Mouse (Mus musculus): Measurements from ENCODE around the gene Fgf5. TPM values are rescaled to one million over a fixed set of nuclear protein-coding genes. Genes with fewer than 3 reads are reported as not detected.

Fgf5 gene
- polyA plus RNA-seq, 1 experiment from 2014 or later: 0.88 TPM

- no peak for DNase-seq
- H3K4me3 ChIP-seq (ENCODE audit: low read depth, low read length): no peak overlapping the region
- no peaks in the 10 kb centered on the region for H3K36me3 ChIP-seq (ENCODE audit: insufficient read depth)
- 55% methylated on average over 4 of the region's 4 CpGs for WGBS
- no peak for ATAC-seq (ENCODE audit: insufficient read depth)
- no peaks in the 10 kb centered on the region for H3K9me3 ChIP-seq (ENCODE audit: low read depth, low read length)
- no peak overlapping the region for H3K27ac ChIP-seq (ENCODE audit: low read depth)
- no peak overlapping the region for H3K4me2 ChIP-seq
- no peaks in the 10 kb centered on the region for H3K4me1 ChIP-seq (ENCODE audit: insufficient read depth)
- H3K27me3 ChIP-seq (ENCODE audit: insufficient read depth, low read length): no peaks in the 10 kb centered on the region
- no peak overlapping the region for H3K9ac ChIP-seq
- TF ChIP-seq CTCF (IDR thresholded peaks at IDR 0.05; ENCODE audit: low read depth): no peak
Observed at GRCm38 (mm10) chr5:98305673-98306072, 51.7 kb downstream of the Fgf5 start.

- H3K9ac ChIP-seq: no peak overlapping the region
- WGBS: 29% methylated on average over 9 of the region's 9 CpGs
- no peaks in the 10 kb centered on the region for H3K36me3 ChIP-seq (ENCODE audit: insufficient read depth)
- no peak overlapping the region for H3K4me2 ChIP-seq
- H3K27me3 ChIP-seq (ENCODE audit: insufficient read depth, low read length): no peaks in the 10 kb centered on the region
- no peak overlapping the region for H3K4me3 ChIP-seq (ENCODE audit: low read depth, low read length)
- TF ChIP-seq CTCF (IDR thresholded peaks at IDR 0.05; ENCODE audit: low read depth): no peak
- H3K4me1 ChIP-seq (ENCODE audit: insufficient read depth): no peaks in the 10 kb centered on the region
- DNase-seq: peak; percentile 40
- H3K27ac ChIP-seq (ENCODE audit: low read depth): no peak overlapping the region
- H3K9me3 ChIP-seq (ENCODE audit: low read depth, low read length): no peaks in the 10 kb centered on the region
- no peak for ATAC-seq (ENCODE audit: insufficient read depth)
Observed at GRCm38 (mm10) chr5:98306528-98306927, 52.5 kb downstream of the Fgf5 start.

- Histone ChIP-seq H3K36me3 (ENCODE audit: insufficient read depth) (no peaks in the 10 kb centered on the region), H3K27ac (ENCODE audit: low read depth) (no peak overlapping the region), H3K4me1 (ENCODE audit: insufficient read depth) (no peaks in the 10 kb centered on the region; the same call in 1 of the 2 replicates), H3K4me3 (ENCODE audit: low read depth, low read length) (no peak overlapping the region), H3K27me3 (ENCODE audit: insufficient read depth, low read length) (no peaks in the 10 kb centered on the region), H3K4me2 (no peak overlapping the region), H3K9me3 (ENCODE audit: low read depth, low read length) (no peaks in the 10 kb centered on the region), H3K9ac (no peak overlapping the region)
- DNase-seq: peak; percentile 82
- ATAC-seq (ENCODE audit: insufficient read depth): peak; percentile 43; the same call in 1 of the 2 replicates
- 35% methylated on average over 2 of the region's 2 CpGs for WGBS
- no peak for TF ChIP-seq CTCF (IDR thresholded peaks at IDR 0.05; ENCODE audit: low read depth)
Observed at GRCm38 (mm10) chr5:98326625-98327024, 72.6 kb downstream of the Fgf5 start.

Other genes starting within 250 kb of the Fgf5 start
- 35.1 and 36.5 TPM in 2 replicates for gene Antxr2, start 223.1 kb upstream of the Fgf5 start, polyA plus RNA-seq (2014; fragmentation: Nextera tagmentation; extraction: Ambion mirVana)
- 1.1 and 1.7 TPM in 2 replicates for gene Prdm8, start 87.0 kb upstream of the Fgf5 start, polyA plus RNA-seq (2014; fragmentation: Nextera tagmentation; extraction: Ambion mirVana)
- gene Cfap299, start 75.1 kb downstream of the Fgf5 start, polyA plus RNA-seq (2014; fragmentation: Nextera tagmentation; extraction: Ambion mirVana): 1.2 and 2.1 TPM in 2 replicates